Mouse (Mus musculus): ENCODE measurements around the gene Cap1. TPM values are rescaled to one million over a fixed set of nuclear protein-coding genes. Genes with fewer than 3 reads are reported as not detected.

Gene Cap1
- polyA plus RNA-seq, 1 experiment from 2014 or later = 79.3 TPM

GRCm38 (mm10) chr4:122884051-122884450, 1.8 kb downstream of the Cap1 start:
- 83% methylated on average over 2 of the region's 2 CpGs for WGBS
- Histone ChIP-seq H3K9me3 (no peaks in the 10 kb centered on the region), H3K36me3 (0 out of 2 replicates have a peak, but pooled peaks cover 4% of the 10 kb centered on the region), H3K27me3 (ENCODE audit: insufficient read depth, poor library complexity, severe bottlenecking) (no peaks in the 10 kb centered on the region), H3K4me3 (peak overlapping the region; percentile 68), H3K27ac (no peak overlapping the region), H3K4me1 (replicated peaks) (peaks cover 36% of the 10 kb centered on the region)
- DNase-seq (ENCODE audit: low spot score) = no peak

GRCm38 (mm10) chr4:122883294-122883693, 2.6 kb downstream of the Cap1 start:
- no peak for DNase-seq (ENCODE audit: low spot score)
- Histone ChIP-seq H3K9me3 (no peaks in the 10 kb centered on the region), H3K36me3 (0 out of 2 replicates have a peak, but pooled peaks cover 4% of the 10 kb centered on the region), H3K4me3 (0 out of 2 replicates have a peak overlapping the region, but pooled peaks have one; percentile 68), H3K27ac (no peak overlapping the region), H3K4me1 (replicated peaks) (peaks cover 36% of the 10 kb centered on the region), H3K27me3 (ENCODE audit: insufficient read depth, poor library complexity, severe bottlenecking) (no peaks in the 10 kb centered on the region)
- WGBS = 93% methylated on average over 3 of the region's 3 CpGs

GRCm38 (mm10) chr4:122882544-122882943, 3.3 kb downstream of the Cap1 start:
- Histone ChIP-seq H3K27me3 (ENCODE audit: insufficient read depth, poor library complexity, severe bottlenecking) (no peaks in the 10 kb centered on the region), H3K9me3 (no peaks in the 10 kb centered on the region), H3K36me3 (0 out of 2 replicates have a peak, but pooled peaks cover 4% of the 10 kb centered on the region), H3K4me1 (replicated peaks) (peaks cover 36% of the 10 kb centered on the region), H3K27ac (no peak overlapping the region), H3K4me3 (no peak overlapping the region)
- DNase-seq (ENCODE audit: low spot score) = no peak
- WGBS = 81% methylated on average over 3 of the region's 3 CpGs

GRCm38 (mm10) chr4:122878333-122879070, 7.4 kb downstream of the Cap1 start:
- WGBS = 87% methylated on average over 2 of the region's 2 CpGs
- no peak for DNase-seq (ENCODE audit: low spot score)
- no peak overlapping the region for H3K4me3 ChIP-seq

GRCm38 (mm10) chr4:122873512-122873911, 12.3 kb downstream of the Cap1 start:
- no peaks in the 10 kb centered on the region for H3K27me3 ChIP-seq (ENCODE audit: insufficient read depth, poor library complexity, severe bottlenecking)
- no peaks in the 10 kb centered on the region for H3K4me1 ChIP-seq (replicated peaks)
- no peak for DNase-seq (ENCODE audit: low spot score)
- peaks cover 38% of the 10 kb centered on the region for H3K36me3 ChIP-seq
- no peak overlapping the region for H3K4me3 ChIP-seq
- WGBS = 92% methylated on average over 4 of the region's 4 CpGs
- no peaks in the 10 kb centered on the region for H3K9me3 ChIP-seq
- no peak overlapping the region for H3K27ac ChIP-seq

More at GRCm38 (mm10) chr4:122878333-122879070, 7.4 kb downstream of the Cap1 start:
- Histone ChIP-seq H3K27ac (no peak overlapping the region), H3K27me3 (ENCODE audit: insufficient read depth, poor library complexity, severe bottlenecking) (no peaks in the 10 kb centered on the region), H3K9me3 (no peaks in the 10 kb centered on the region), H3K4me1 (replicated peaks) (peaks cover 9% of the 10 kb centered on the region), H3K36me3 (0 out of 2 replicates have a peak, but pooled peaks cover 4% of the 10 kb centered on the region)

GRCm38 (mm10) chr4:122873003-122873402, 12.9 kb downstream of the Cap1 start:
- Histone ChIP-seq H3K27ac (no peak overlapping the region), H3K4me1 (replicated peaks) (no peaks in the 10 kb centered on the region), H3K9me3 (no peaks in the 10 kb centered on the region), H3K4me3 (no peak overlapping the region), H3K27me3 (ENCODE audit: insufficient read depth, poor library complexity, severe bottlenecking) (no peaks in the 10 kb centered on the region), H3K36me3 (peaks cover 43% of the 10 kb centered on the region)
- WGBS = 86% methylated on average over 5 of the region's 5 CpGs
- DNase-seq (ENCODE audit: low spot score) = no peak

GRCm38 (mm10) chr4:122871989-122872388, 13.9 kb downstream of the Cap1 start:
- no peak for DNase-seq (ENCODE audit: low spot score)
- H3K4me3 ChIP-seq = no peak overlapping the region
- 92% methylated on average over 2 of the region's 2 CpGs for WGBS
- H3K36me3 ChIP-seq = peaks cover 50% of the 10 kb centered on the region
- H3K4me1 ChIP-seq (replicated peaks) = no peaks in the 10 kb centered on the region
- H3K27me3 ChIP-seq (ENCODE audit: insufficient read depth, poor library complexity, severe bottlenecking) = no peaks in the 10 kb centered on the region
- no peak overlapping the region for H3K27ac ChIP-seq
- H3K9me3 ChIP-seq = no peaks in the 10 kb centered on the region

- Histone ChIP-seq H3K9me3 (no peaks in the 10 kb centered on the region), H3K27me3 (ENCODE audit: insufficient read depth, poor library complexity, severe bottlenecking) (no peaks in the 10 kb centered on the region), H3K4me3 (no peak overlapping the region), H3K27ac (no peak overlapping the region), H3K36me3 (peaks cover 55% of the 10 kb centered on the region), H3K4me1 (replicated peaks) (no peaks in the 10 kb centered on the region)
- WGBS = 93% methylated on average over 11 of the region's 11 CpGs
- DNase-seq (ENCODE audit: low spot score) = no peak
Measured at GRCm38 (mm10) chr4:122871269-122871668, 14.6 kb downstream of the Cap1 start.

GRCm38 (mm10) chr4:122870741-122871140, 15.1 kb downstream of the Cap1 start:
- Histone ChIP-seq H3K9me3 (no peaks in the 10 kb centered on the region), H3K4me3 (no peak overlapping the region), H3K27ac (no peak overlapping the region), H3K4me1 (replicated peaks) (no peaks in the 10 kb centered on the region), H3K27me3 (ENCODE audit: insufficient read depth, poor library complexity, severe bottlenecking) (no peaks in the 10 kb centered on the region), H3K36me3 (peaks cover 60% of the 10 kb centered on the region)
- 93% methylated on average over 5 of the region's 5 CpGs for whole genome bisulfite sequencing
- DNase-seq (ENCODE audit: low spot score) = no peak

- Histone ChIP-seq H3K4me3 (no peak overlapping the region), H3K9me3 (no peaks in the 10 kb centered on the region), H3K36me3 (peaks cover 67% of the 10 kb centered on the region), H3K4me1 (replicated peaks) (no peaks in the 10 kb centered on the region), H3K27me3 (ENCODE audit: insufficient read depth, poor library complexity, severe bottlenecking) (no peaks in the 10 kb centered on the region), H3K27ac (no peak overlapping the region)
- DNase-seq (ENCODE audit: low spot score) = peak; percentile 21
Measured at GRCm38 (mm10) chr4:122870027-122870426, 15.8 kb downstream of the Cap1 start.

- Histone ChIP-seq H3K4me3 (no peak overlapping the region), H3K27me3 (ENCODE audit: insufficient read depth, poor library complexity, severe bottlenecking) (no peaks in the 10 kb centered on the region), H3K27ac (no peak overlapping the region), H3K36me3 (peaks cover 87% of the 10 kb centered on the region), H3K9me3 (no peaks in the 10 kb centered on the region), H3K4me1 (replicated peaks) (no peaks in the 10 kb centered on the region)
- 88% methylated on average over 1 of the region's 1 CpGs for WGBS
- DNase-seq (ENCODE audit: low spot score) = no peak
Measured at GRCm38 (mm10) chr4:122868041-122868440, 17.8 kb downstream of the Cap1 start.

- Histone ChIP-seq H3K27me3 (ENCODE audit: insufficient read depth, poor library complexity, severe bottlenecking) (no peaks in the 10 kb centered on the region), H3K9me3 (no peaks in the 10 kb centered on the region), H3K27ac (no peak overlapping the region), H3K36me3 (peaks cover 91% of the 10 kb centered on the region), H3K4me1 (replicated peaks) (no peaks in the 10 kb centered on the region), H3K4me3 (no peak overlapping the region)
- DNase-seq (ENCODE audit: low spot score) = no peak
- WGBS = 96% methylated on average over 4 of the region's 4 CpGs
Measured at GRCm38 (mm10) chr4:122861836-122862235, 24.0 kb downstream of the Cap1 start.

GRCm38 (mm10) chr4:122859096-122859674, 26.7 kb downstream of the Cap1 start:
- H3K36me3 ChIP-seq = peaks cover 92% of the 10 kb centered on the region
- 68% methylated on average over 6 of the region's 6 CpGs for WGBS

More at GRCm38 (mm10) chr4:122859096-122859674, 26.7 kb downstream of the Cap1 start:
- Histone ChIP-seq H3K27ac (no peak overlapping the region), H3K4me1 (replicated peaks) (no peaks in the 10 kb centered on the region), H3K27me3 (ENCODE audit: insufficient read depth, poor library complexity, severe bottlenecking) (no peaks in the 10 kb centered on the region), H3K9me3 (no peaks in the 10 kb centered on the region), H3K4me3 (no peak overlapping the region)
- no peak for DNase-seq (ENCODE audit: low spot score)
